Mouse (Mus musculus) splenic B cell, adult 2 months (primary cell): ENCODE results near the gene Ccnd1.

Experiments used
- DNase-seq: peaks from one replicate; pipeline ENCODE4 v3.0.0-alpha.2; 2011; ENCODE audit warnings: low read depth, low spot score
- H3K27me3 ChIP-seq: 2 replicates; pipeline ENCODE4 v1.6.1; 2012; ENCODE audit warnings: mild to moderate bottlenecking, low read length, moderate library complexity, mixed read lengths; ENCODE audit not compliant: control insufficient read depth, poor library complexity, insufficient read depth, severe bottlenecking
- H3K36me3 ChIP-seq: 2 replicates; pipeline ENCODE4 v1.6.1; 2012; ENCODE audit warnings: mild to moderate bottlenecking, low read length, moderate library complexity, mixed read lengths; ENCODE audit not compliant: control insufficient read depth, poor library complexity, insufficient read depth, severe bottlenecking

Ccnd1 gene

DNA sequence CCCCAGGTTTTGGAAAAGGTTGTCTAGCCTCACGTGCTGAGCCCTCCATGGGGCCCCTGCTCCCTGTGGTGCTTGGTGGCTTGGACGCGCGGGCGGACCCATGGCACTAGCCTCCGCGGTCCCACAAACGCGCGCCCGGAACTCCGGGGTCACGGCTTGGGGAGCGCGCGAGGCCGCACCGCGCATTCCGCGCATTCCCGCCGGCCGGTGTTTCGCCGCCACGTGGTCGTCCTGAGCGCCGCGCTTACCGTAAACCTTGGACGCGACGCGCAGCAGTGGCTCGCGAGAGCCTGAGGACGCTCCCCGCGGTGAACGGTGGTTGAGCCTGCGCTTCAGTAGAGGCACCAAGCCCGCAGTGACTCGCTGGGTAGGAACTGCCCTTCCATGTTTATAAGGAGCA is 3.5 kb upstream of the Ccnd1 start:
- no peaks in the 10 kb centered on the region for H3K36me3 ChIP-seq
- H3K27me3 ChIP-seq = peaks cover 2% of the 10 kb centered on the region
- DNase-seq = peak; percentile 59

DNA sequence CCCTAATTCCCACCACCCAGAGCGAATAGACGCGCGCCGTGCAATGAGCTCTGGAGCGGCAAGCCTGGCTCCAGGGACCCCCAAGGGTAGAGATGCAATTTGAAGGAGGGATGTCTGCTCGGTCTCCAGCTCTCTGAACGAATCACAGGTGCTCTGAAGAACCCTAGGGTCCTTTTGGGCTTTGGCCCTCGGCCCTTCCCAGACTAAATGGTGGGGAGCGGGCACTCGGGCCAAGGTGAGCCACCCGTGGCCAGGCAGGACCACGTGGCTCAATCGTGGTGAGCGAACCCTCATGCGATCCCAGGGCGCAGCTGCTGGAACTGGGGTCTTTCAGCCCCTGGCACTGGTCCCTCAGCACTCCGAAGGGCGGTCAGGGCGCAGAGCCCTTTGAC is 3.0 kb upstream of the Ccnd1 start:
- no peak for DNase-seq
- Histone ChIP-seq H3K36me3 (no peaks in the 10 kb centered on the region), H3K27me3 (peaks cover 2% of the 10 kb centered on the region)

DNA sequence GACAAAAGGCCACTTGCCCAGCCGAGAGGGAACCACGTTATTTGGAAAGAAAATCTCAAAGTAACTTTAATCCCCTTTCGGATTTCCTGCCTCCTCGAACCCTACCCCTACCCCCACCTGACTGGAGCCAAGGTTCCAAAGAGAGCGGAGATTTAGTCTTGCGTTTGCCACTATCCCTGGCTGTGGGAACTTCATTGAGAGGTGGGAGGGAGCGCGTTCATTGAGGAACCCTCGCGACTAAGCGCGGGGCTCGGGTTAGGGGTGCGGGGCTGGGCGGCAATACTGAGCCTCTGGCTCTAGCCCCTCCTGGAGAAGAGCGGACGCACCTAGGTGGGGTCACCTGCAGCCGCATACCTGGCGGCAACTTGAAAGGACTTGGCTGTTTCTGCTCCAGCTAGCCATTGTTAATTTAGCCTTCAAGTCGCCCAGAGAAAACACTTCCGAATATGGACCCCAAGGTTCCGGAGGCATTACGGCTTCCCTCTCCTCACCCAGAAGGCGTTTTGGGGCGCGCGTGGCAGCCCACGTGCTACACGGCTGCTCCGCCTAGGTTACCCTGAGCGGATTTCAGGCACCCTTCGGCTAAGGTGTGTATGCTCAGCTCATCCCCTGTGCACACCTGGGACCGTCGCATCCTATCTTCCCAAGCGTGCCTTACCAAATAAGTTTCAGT is 2.5 kb upstream of the Ccnd1 start:
- Histone ChIP-seq H3K27me3 (peaks cover 2% of the 10 kb centered on the region), H3K36me3 (no peaks in the 10 kb centered on the region)
- no peak for DNase-seq

DNA sequence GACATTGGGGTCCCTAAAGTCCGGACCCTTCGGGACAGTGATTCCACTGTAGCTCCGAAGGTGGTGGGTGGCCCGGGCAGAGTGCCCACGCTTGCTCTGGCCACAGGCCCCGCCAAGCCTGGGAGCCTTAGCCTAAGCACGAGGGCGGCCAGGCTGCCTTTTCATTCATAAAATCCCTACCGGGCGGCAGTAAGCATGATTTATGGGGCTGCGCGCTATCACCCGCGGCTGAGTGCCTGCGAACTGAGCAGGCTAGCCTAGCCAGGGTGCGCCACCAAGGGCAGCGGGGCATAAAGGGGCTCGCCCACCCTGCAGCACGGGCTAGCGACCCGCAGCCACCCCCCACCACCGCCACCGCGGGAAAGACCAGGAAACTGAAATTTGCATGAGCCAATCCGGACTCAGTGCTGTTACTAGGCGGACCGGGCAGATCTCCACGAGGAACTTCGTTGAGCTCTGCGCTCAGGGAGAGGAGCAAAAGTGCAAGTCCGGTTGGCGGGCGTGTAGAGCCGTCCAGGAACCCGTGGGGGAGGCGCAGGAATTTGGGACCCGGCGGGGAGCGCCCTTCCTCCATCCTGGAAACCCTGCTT is 1.6 kb upstream of the Ccnd1 start:
- no peaks in the 10 kb centered on the region for H3K36me3 ChIP-seq
- DNase-seq = peak; percentile 66

DNA sequence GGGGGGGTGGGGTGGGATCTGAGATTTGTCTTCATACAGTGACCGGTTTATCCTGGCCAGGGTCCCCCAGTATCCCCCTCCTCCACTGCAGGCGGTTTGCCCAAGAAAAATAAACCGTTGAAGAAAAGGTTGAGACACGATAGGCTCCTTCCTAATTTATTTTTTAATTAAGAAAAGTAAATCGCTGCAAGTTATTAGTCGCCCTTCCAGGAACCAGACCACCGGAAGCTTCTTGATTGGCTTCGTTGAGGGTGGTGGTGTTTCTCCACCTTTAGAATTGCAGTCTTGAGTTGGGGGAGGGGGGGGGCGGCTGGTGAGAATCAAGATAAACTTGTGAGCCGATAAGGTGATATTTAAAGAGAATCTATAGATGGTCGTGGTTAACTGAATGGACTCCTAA is 860 bp upstream of the Ccnd1 start:
- H3K36me3 ChIP-seq = no peaks in the 10 kb centered on the region
- no peak for DNase-seq
- H3K27me3 ChIP-seq = peaks cover 2% of the 10 kb centered on the region

More for the DNA sequence above, 1.6 kb upstream of the Ccnd1 start:
- H3K27me3 ChIP-seq = peaks cover 2% of the 10 kb centered on the region

DNA sequence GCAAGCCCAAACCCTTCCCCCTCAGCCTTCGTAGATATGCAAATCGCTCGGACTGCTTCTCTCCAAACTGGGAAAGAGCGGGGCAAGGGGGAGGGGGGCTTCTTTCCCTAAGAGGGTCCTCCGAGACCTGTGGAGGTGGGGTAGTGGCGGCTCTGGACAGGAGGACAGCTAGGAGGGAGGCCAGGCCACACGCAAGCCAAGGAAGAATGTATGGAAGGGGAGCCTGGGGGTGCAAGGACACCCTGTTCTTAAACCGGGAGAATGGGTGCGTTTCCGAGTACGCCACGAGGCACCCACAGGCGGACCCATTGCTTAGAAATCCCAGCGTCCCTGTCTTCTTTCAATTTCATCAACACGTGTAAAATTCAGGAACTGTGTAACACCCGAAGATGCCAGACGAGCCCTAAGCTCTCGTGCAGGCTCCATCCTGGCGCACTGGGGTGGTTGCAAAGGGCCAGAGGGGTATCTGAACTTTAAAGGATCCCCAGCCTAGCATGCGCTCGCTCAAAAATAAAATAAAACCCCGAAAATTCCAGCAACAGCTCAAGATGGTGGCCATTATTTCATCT is 362 bp upstream of the Ccnd1 start:
- H3K27me3 ChIP-seq = peaks cover 2% of the 10 kb centered on the region
- no peaks in the 10 kb centered on the region for H3K36me3 ChIP-seq
- peak; percentile 30 for DNase-seq

DNA sequence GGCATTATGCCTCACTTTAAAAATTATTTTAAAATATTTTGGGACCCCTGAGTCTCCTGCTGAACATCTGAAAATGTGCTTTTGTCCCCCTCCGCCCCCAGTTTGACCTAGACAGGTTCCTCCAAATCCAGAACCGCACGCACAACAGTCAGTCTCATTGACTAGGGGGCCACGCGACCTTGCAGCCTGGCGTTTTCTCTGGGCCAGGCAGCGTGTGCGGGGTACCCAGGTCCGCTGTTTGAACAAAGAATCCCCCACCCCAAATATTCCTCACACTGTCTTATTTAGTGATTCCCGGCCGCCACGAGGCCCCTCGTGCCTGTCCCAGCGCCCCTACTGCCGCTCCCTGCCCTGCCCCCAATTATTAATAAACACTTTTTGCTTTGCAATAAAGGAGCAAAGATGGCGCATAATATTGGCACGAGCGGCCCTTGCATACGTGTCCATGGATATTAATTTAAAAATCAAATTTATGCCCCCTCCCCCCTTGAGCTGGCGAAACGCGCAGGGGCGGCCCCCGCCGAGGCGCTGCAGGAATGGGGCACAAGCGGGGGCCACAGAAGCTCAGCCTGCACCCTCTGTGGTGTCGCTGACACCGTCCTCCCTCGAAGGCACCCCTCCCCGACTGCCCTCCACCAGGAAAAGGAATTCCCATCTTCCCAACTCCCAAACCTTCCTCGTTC is 923 bp downstream of the Ccnd1 start:
- Histone ChIP-seq H3K27me3 (peaks cover 2% of the 10 kb centered on the region), H3K36me3 (no peaks in the 10 kb centered on the region)
- no peak for DNase-seq

DNA sequence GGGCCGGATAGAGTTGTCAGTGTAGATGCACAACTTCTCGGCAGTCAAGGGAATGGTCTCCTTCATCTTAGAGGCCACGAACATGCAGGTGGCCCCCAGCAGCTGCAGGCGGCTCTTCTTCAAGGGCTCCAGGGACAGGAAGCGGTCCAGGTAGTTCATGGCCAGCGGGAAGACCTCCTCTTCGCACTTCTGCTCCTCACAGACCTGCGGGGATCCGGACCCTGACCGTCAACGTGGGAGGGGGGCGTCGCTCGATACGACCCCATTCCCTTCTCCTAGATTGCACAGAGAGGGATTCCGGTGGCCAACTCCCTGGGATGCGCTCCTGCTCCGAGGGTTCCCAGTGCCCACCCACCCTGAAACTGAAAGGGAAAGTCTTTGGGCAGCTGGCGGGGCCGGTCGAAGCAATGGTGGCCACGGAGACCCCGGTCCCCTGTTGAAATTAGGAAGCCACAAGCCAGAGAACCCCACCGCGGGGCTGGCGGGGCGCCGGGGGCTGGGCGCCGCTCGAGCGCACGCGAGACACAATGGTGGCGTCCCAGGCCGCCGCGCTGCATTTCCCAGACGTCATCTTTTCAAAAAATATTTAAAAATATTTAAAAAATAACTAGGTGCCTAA is 1.7 kb downstream of the Ccnd1 start:
- peaks cover 2% of the 10 kb centered on the region for H3K27me3 ChIP-seq
- no peak for DNase-seq
- no peaks in the 10 kb centered on the region for H3K36me3 ChIP-seq

DNA sequence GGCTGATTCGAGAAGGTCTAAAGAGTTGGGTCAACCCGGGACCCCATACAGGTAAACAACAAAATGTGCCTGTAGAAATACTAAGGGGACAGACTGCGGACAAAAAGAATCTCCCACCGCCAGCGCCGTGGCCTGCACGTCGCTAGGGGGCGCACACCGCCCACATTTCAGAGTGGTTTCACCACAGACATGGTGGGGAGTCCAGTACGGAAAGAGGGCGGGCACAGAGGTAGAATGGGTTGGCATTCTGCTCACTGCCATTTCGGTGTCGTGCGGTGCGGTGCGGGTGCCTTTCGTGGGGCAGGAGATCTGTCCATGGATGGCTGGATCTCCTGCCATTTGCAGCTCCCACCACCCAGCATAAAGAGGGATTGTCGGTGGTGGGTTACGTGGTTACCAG is 2.2 kb downstream of the Ccnd1 start:
- peak; percentile 92 for DNase-seq

DNA sequence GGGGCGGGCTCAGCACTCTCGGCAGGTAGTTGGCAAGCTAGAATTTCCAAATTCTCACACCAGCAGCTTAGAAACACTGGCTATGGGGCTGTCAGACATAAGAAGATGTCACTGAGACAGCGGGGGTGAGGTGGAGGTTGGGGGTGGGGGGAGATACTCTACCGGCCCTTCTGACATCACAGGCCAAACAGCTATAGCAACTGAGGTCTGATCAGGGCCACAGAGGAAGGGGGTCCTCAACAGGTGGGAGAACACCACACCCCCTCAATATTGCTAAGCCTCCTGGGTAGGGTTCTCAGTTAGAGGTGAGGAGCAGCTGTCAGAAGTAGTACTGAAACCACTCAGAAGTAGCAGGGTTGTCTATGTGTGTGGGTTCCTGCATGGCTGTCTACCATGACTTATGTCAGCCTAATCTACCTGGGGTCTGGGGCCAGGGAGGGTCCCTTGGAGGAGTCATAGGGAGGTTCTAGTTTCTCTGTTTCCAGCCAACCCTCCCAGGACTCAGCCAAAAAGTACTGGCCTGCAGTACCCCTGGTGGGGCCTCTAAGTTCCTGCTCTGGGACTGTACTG is 3.3 kb downstream of the Ccnd1 start:
- Histone ChIP-seq H3K36me3 (no peaks in the 10 kb centered on the region), H3K27me3 (no peaks in the 10 kb centered on the region; the same call in 1 of the 2 replicates)
- DNase-seq = no peak

More for the DNA sequence above, 2.2 kb downstream of the Ccnd1 start:
- no peaks in the 10 kb centered on the region for H3K36me3 ChIP-seq
- peaks cover 2% of the 10 kb centered on the region for H3K27me3 ChIP-seq

DNA sequence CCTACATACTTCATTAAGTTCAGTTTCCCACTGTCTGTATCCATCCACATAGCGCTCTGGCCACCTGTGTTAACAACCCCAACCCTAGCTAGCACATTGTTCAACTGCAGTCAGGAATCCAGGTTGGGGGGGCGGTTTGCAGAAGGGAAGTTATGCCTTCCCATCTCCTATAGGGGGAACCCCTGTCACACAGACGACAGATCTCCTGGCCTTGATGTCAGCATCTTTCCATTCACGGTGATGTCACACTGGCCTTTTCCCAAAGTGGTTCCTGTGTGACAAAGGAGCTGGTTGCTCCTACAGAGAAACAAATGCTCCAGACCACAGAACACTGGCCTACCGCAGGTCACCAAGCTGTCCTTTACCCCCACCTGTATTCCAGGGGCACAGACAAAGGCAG is 4.2 kb downstream of the Ccnd1 start:
- Histone ChIP-seq H3K36me3 (no peaks in the 10 kb centered on the region), H3K27me3 (no peaks in the 10 kb centered on the region)
- no peak for DNase-seq

DNA sequence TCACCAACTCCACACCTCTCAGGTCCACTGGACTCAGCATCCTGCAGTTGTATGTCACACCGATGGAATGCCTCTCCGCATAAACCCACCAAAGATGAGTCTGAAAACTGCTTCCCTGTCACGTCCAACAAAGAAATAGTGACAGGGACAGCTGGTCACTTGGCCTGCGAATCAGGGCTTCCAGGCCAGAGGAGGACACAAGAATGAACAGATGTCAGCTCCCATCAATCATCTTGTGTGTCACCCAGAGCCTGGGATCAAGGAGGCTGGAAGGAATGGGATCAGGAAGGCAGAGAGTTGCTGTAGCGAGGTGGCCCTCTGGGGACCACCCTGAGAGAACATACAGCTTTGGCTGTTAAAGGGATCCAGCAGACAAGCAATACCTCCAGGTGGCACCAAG is 4.8 kb downstream of the Ccnd1 start:
- no peak for DNase-seq

DNA sequence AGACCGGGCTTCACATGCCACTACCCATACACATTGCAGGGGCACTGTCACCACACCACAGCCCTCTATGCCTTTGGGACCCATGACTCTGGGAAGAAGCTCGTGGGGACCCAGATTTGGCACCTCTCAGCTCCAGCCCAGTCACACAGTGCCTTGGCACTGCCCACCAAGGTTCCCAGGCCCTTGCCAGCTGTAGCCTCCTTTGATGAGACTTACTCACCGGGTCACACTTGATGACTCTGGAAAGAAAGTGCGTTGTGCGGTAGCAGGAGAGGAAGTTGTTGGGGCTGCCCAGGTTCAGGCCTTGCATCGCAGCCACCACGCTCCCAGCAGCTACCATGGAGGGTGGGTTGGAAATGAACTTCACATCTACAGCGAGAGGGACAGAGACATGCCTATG is 5.9 kb downstream of the Ccnd1 start:
- Histone ChIP-seq H3K27me3 (no peaks in the 10 kb centered on the region), H3K36me3 (0 out of 2 replicates have a peak, but pooled peaks cover 2% of the 10 kb centered on the region)
- DNase-seq = no peak

More for the DNA sequence above, 4.8 kb downstream of the Ccnd1 start:
- Histone ChIP-seq H3K36me3 (no peaks in the 10 kb centered on the region), H3K27me3 (no peaks in the 10 kb centered on the region)

DNA sequence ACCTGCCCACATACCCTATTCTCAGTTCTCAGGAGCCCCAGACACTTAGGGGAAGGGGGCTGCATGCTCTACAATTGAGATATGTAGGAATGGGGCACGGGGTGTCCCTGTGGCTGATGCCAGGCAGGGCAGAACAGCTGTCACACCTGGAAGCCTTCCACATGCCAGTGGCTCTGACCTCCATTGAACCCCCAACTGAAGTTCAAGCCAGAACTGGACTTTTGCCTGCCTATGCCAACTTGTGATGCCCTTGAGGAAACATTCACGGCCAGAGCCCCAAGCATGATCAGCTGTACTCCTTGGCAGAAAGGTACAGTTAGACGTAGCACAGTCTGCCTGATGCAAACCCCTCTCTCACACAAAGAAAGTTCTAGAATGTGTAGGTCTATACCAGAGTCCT is 6.4 kb downstream of the Ccnd1 start:
- H3K27me3 ChIP-seq = no peaks in the 10 kb centered on the region
- no peak for DNase-seq
- H3K36me3 ChIP-seq = 0 out of 2 replicates have a peak, but pooled peaks cover 2% of the 10 kb centered on the region
